Mouse (Mus musculus): ENCODE data around the gene Cacna1s. TPM values are rescaled to one million over a fixed set of nuclear protein-coding genes. Genes with fewer than 3 reads are reported as not detected.
A peak's percentile ranks its signal among the peaks of the same experiment; 100 is the strongest.

Gene Cacna1s
- polyA plus RNA-seq, 1 experiment from 2014 or later, result 0.19 TPM

- Histone ChIP-seq H3K36me3 (no peaks in the 10 kb centered on the region), H3K27ac (replicated peaks) (no peak overlapping the region), H3K4me3 (no peak overlapping the region), H3K4me1 (peaks cover 86% of the 10 kb centered on the region), H3K9ac (0 out of 2 replicates have a peak overlapping the region, but pooled peaks have one; percentile 50), H3K27me3 (replicated peaks) (0 out of 2 replicates have a peak, but pooled peaks cover 12% of the 10 kb centered on the region), H3K9me3 (no peaks in the 10 kb centered on the region), H3K4me2 (peak overlapping the region; percentile 100)
- no peak for ATAC-seq (ENCODE audit: extremely low read depth, insufficient number of reproducible peaks, low FRiP score, low TSS enrichment)
- 68% methylated on average over 3 of the region's 3 CpGs for whole genome bisulfite sequencing
Observed at GRCm38 (mm10) chr1:136130107-136130506, 77.6 kb downstream of the Cacna1s start.

GRCm38 (mm10) chr1:136130951-136131558, 78.5 kb downstream of the Cacna1s start, which contains the start of gene Kif21b:
TSS of gene Kif21b (plus strand) at chr1:136131389.
- Histone ChIP-seq H3K27ac (replicated peaks) (peak within 1 kb of the TSS; percentile 41; the same call in 1 of the 2 replicates), H3K4me1 (peaks cover 94% of the 10 kb centered on the region), H3K27me3 (replicated peaks) (0 out of 2 replicates have a peak, but pooled peaks cover 12% of the 10 kb centered on the region), H3K4me3 (peak within 1 kb of the TSS; percentile 82), H3K9me3 (no peaks in the 10 kb centered on the region), H3K4me2 (peak within 1 kb of the TSS; percentile 100), H3K9ac (peak within 1 kb of the TSS; percentile 89), H3K36me3 (no peaks in the 10 kb centered on the region)
- WGBS, result 1% methylated on average over 42 of the region's 42 CpGs
- peak; percentile 83 for ATAC-seq (ENCODE audit: extremely low read depth, insufficient number of reproducible peaks, low FRiP score, low TSS enrichment)

- Histone ChIP-seq H3K4me3 (peak overlapping the region; percentile 82), H3K27ac (replicated peaks) (peak overlapping the region; percentile 41; the same call in 1 of the 2 replicates), H3K4me1 (peaks cover 94% of the 10 kb centered on the region), H3K27me3 (replicated peaks) (0 out of 2 replicates have a peak, but pooled peaks cover 12% of the 10 kb centered on the region), H3K4me2 (peak overlapping the region; percentile 100), H3K9ac (peak overlapping the region; percentile 89), H3K9me3 (no peaks in the 10 kb centered on the region), H3K36me3 (no peaks in the 10 kb centered on the region)
- 2% methylated on average over 43 of the region's 43 CpGs for WGBS
- 0 out of 2 replicates have a peak, but pooled peaks have one; percentile 5 for ATAC-seq (ENCODE audit: extremely low read depth, insufficient number of reproducible peaks, low FRiP score, low TSS enrichment)
Observed at GRCm38 (mm10) chr1:136131603-136132291, 79.2 kb downstream of the Cacna1s start.

GRCm38 (mm10) chr1:136132386-136133201, 80.0 kb downstream of the Cacna1s start:
- Histone ChIP-seq H3K4me3 (peak overlapping the region; percentile 82), H3K4me1 (peaks cover 94% of the 10 kb centered on the region), H3K9ac (peak overlapping the region; percentile 89), H3K9me3 (no peaks in the 10 kb centered on the region), H3K27me3 (replicated peaks) (0 out of 2 replicates have a peak, but pooled peaks cover 12% of the 10 kb centered on the region), H3K36me3 (no peaks in the 10 kb centered on the region), H3K27ac (replicated peaks) (no peak overlapping the region), H3K4me2 (peak overlapping the region; percentile 100)
- no peak for ATAC-seq (ENCODE audit: extremely low read depth, insufficient number of reproducible peaks, low FRiP score, low TSS enrichment)
- 45% methylated on average over 10 of the region's 10 CpGs for WGBS

- Histone ChIP-seq H3K4me2 (peak overlapping the region; percentile 100), H3K9me3 (no peaks in the 10 kb centered on the region), H3K27me3 (replicated peaks) (0 out of 2 replicates have a peak, but pooled peaks cover 12% of the 10 kb centered on the region), H3K4me1 (peaks cover 95% of the 10 kb centered on the region), H3K4me3 (0 out of 2 replicates have a peak overlapping the region, but pooled peaks have one; percentile 82), H3K9ac (peak overlapping the region; percentile 89), H3K27ac (replicated peaks) (peak overlapping the region; percentile 24; the same call in 1 of the 2 replicates), H3K36me3 (no peaks in the 10 kb centered on the region)
- 41% methylated on average over 13 of the region's 13 CpGs for WGBS
- ATAC-seq (ENCODE audit: extremely low read depth, insufficient number of reproducible peaks, low FRiP score, low TSS enrichment), result no peak
Observed at GRCm38 (mm10) chr1:136133570-136134240, 81.2 kb downstream of the Cacna1s start.

- no peak for ATAC-seq (ENCODE audit: extremely low read depth, insufficient number of reproducible peaks, low FRiP score, low TSS enrichment)
- Histone ChIP-seq H3K9ac (peak overlapping the region; percentile 89; the same call in 1 of the 2 replicates), H3K27ac (replicated peaks) (no peak overlapping the region), H3K9me3 (no peaks in the 10 kb centered on the region), H3K4me3 (no peak overlapping the region), H3K27me3 (replicated peaks) (0 out of 2 replicates have a peak, but pooled peaks cover 12% of the 10 kb centered on the region), H3K36me3 (no peaks in the 10 kb centered on the region), H3K4me2 (no peak overlapping the region), H3K4me1 (peaks cover 95% of the 10 kb centered on the region)
- WGBS, result 42% methylated on average over 2 of the region's 2 CpGs
Observed at GRCm38 (mm10) chr1:136134547-136134946, 82.0 kb downstream of the Cacna1s start.

GRCm38 (mm10) chr1:136135046-136135445, 82.5 kb downstream of the Cacna1s start:
- no peak overlapping the region for H3K27ac ChIP-seq (replicated peaks)
- H3K9me3 ChIP-seq, result no peaks in the 10 kb centered on the region
- H3K9ac ChIP-seq, result no peak overlapping the region

GRCm38 (mm10) chr1:136135777-136136444, 83.4 kb downstream of the Cacna1s start:
- H3K9ac ChIP-seq, result peak overlapping the region; percentile 26; the same call in 1 of the 2 replicates
- 82% methylated on average over 6 of the region's 6 CpGs for WGBS

More at GRCm38 (mm10) chr1:136135046-136135445, 82.5 kb downstream of the Cacna1s start:
- Histone ChIP-seq H3K4me2 (no peak overlapping the region), H3K36me3 (no peaks in the 10 kb centered on the region), H3K4me3 (no peak overlapping the region), H3K4me1 (peaks cover 95% of the 10 kb centered on the region), H3K27me3 (replicated peaks) (0 out of 2 replicates have a peak, but pooled peaks cover 12% of the 10 kb centered on the region)
- 39% methylated on average over 1 of the region's 1 CpGs for WGBS
- ATAC-seq (ENCODE audit: extremely low read depth, insufficient number of reproducible peaks, low FRiP score, low TSS enrichment), result no peak

GRCm38 (mm10) chr1:136136547-136136946, 84.0 kb downstream of the Cacna1s start:
- no peak overlapping the region; the same call in 1 of the 2 replicates for H3K4me2 ChIP-seq
- no peaks in the 10 kb centered on the region for H3K9me3 ChIP-seq
- ATAC-seq (ENCODE audit: extremely low read depth, insufficient number of reproducible peaks, low FRiP score, low TSS enrichment), result no peak
- H3K9ac ChIP-seq, result peak overlapping the region; percentile 59
- 49% methylated on average over 4 of the region's 4 CpGs for WGBS
- peak overlapping the region; percentile 82 for H3K27ac ChIP-seq (replicated peaks)
- H3K27me3 ChIP-seq (replicated peaks), result 0 out of 2 replicates have a peak, but pooled peaks cover 12% of the 10 kb centered on the region
- no peak overlapping the region for H3K4me3 ChIP-seq
- no peaks in the 10 kb centered on the region for H3K36me3 ChIP-seq
- H3K4me1 ChIP-seq, result peaks cover 98% of the 10 kb centered on the region

More at GRCm38 (mm10) chr1:136135777-136136444, 83.4 kb downstream of the Cacna1s start:
- ATAC-seq (ENCODE audit: extremely low read depth, insufficient number of reproducible peaks, low FRiP score, low TSS enrichment), result no peak
- H3K27ac ChIP-seq (replicated peaks), result peak overlapping the region; percentile 82; the same call in 1 of the 2 replicates
- no peaks in the 10 kb centered on the region for H3K36me3 ChIP-seq
- H3K4me2 ChIP-seq, result no peak overlapping the region
- H3K4me3 ChIP-seq, result no peak overlapping the region
- 0 out of 2 replicates have a peak, but pooled peaks cover 12% of the 10 kb centered on the region for H3K27me3 ChIP-seq (replicated peaks)
- H3K9me3 ChIP-seq, result no peaks in the 10 kb centered on the region
- H3K4me1 ChIP-seq, result peaks cover 93% of the 10 kb centered on the region

- no peak for ATAC-seq (ENCODE audit: extremely low read depth, insufficient number of reproducible peaks, low FRiP score, low TSS enrichment)
- H3K27me3 ChIP-seq (replicated peaks), result 0 out of 2 replicates have a peak, but pooled peaks cover 11% of the 10 kb centered on the region
- H3K4me1 ChIP-seq, result peaks cover 98% of the 10 kb centered on the region
- H3K4me3 ChIP-seq, result no peak overlapping the region
- peak overlapping the region; percentile 82 for H3K27ac ChIP-seq (replicated peaks)
- H3K36me3 ChIP-seq, result no peaks in the 10 kb centered on the region
- 31% methylated on average over 7 of the region's 7 CpGs for WGBS
- H3K9ac ChIP-seq, result peak overlapping the region; percentile 59
- no peaks in the 10 kb centered on the region for H3K9me3 ChIP-seq
- peak overlapping the region; percentile 31 for H3K4me2 ChIP-seq
Observed at GRCm38 (mm10) chr1:136137071-136137531, 84.6 kb downstream of the Cacna1s start.
